Mouse (Mus musculus) testis, adult 2 months (tissue): ENCODE data around the gene Asb18.

Source experiments
- CTCF ChIP-seq: fragments of 200-500 bp; IDR thresholded peaks from 2 replicates; pipeline ENCODE4 v1.5.1; 2012; ENCODE audit warnings: low read depth, mild to moderate bottlenecking, inconsistent platforms, low read length, moderate library complexity; ENCODE audit not compliant: control insufficient read depth, insufficient read depth, insufficient replicate concordance
- POLR2A ChIP-seq: fragments of 200-500 bp; IDR thresholded peaks from 2 replicates; pipeline ENCODE4 v1.6.1; 2012; ENCODE audit warnings: low read depth, mild to moderate bottlenecking, inconsistent platforms, low read length, moderate library complexity; ENCODE audit not compliant: control insufficient read depth

- no peak for TF ChIP-seq CTCF
- TF ChIP-seq POLR2A, result no peak
Measured at GRCm38 (mm10) chr1:90009188-90009587, 5.3 kb downstream of the Asb18 start.
